In genomic region chr2:112602487-112602886, GRCm38 (mm10) we compare ENCODE assay signal across 18 mouse cellular contexts.
A peak's percentile ranks its signal among the peaks of the same experiment; 100 is the strongest.
DNase-seq lines count a peak whose midpoint lies in the region; ATAC-seq and TF ChIP-seq lines count a peak whose summit lies in the region.
"Had no signal": no experiment of that assay in that cellular context is flagged by ENCODE, and none has a peak within 500 bp of the region (broad histone marks: within the 10 kb centered on the region; RNA-seq: fewer than 3 reads in every experiment).

No protein-coding gene starts in this region.

- H3K4me3 ChIP-seq in heart, embryonic 11.5 days (ENCODE audit: low read depth, low read length): no peak overlapping the region
- no peak overlapping the region for H3K4me3 ChIP-seq in heart, adult 2 months
- H3K4me3 ChIP-seq in layer of hippocampus, adult 2 months: no peak overlapping the region
- H3K4me3 ChIP-seq: embryonic facial prominence, embryonic 12.5 days; intestine, embryonic 15.5 days; limb, embryonic 13.5 days; liver, embryonic 15.5 days; midbrain, embryonic 10.5 days had no signal

- no peak for TF ChIP-seq POLR2A in heart, adult 2 months (IDR thresholded peaks at IDR 0.05; ENCODE audit: insufficient read depth, low read depth, low read length)

- DNase-seq in heart, adult 2 months: no peak
- peak in 1 of 2 experiments; percentile 43 for DNase-seq in layer of hippocampus, adult 2 months (ENCODE audit: low spot score in 2 of 2)
- DNase-seq in layer of hippocampus, adult 9-10 months (ENCODE audit: low spot score): no peak
- peak; percentile 22 for DNase-seq in right cerebral cortex, postnatal 25 days
- DNase-seq in right cerebral cortex, postnatal 14 days: no peak
- DNase-seq in telencephalon, adult 2 months (ENCODE audit: low read depth, low spot score): peak; percentile 31
- DNase-seq in lung, postnatal 14 days: no peak
- DNase-seq: adrenal gland, adult 2 months; cerebellum, adult 18-20 months; gastrocnemius, postnatal 14 days; lung, postnatal 10 days; thymus, postnatal 14 days had no signal

- H3K27me3 ChIP-seq in heart, embryonic 11.5 days (ENCODE audit: control insufficient read depth, insufficient read depth, low read length): no peaks in the 10 kb centered on the region
- H3K27me3 ChIP-seq in heart, adult 2 months (ENCODE audit: control insufficient read depth, insufficient read depth, low read length): no peaks in the 10 kb centered on the region
- H3K27me3 ChIP-seq: embryonic facial prominence, embryonic 12.5 days; intestine, embryonic 15.5 days; limb, embryonic 13.5 days; liver, embryonic 15.5 days had no signal

- no peak for TF ChIP-seq CTCF in heart, adult 2 months (IDR thresholded peaks at IDR 0.05)
- no peak for TF ChIP-seq CTCF in layer of hippocampus, adult 2 months (conservative IDR thresholded peaks at IDR 0.05)

- WGBS in heart, embryonic 11.5 days (ENCODE audit: insufficient replicate concordance): 60% methylated on average over 8 of the region's 8 CpGs
- 70% methylated on average over 8 of the region's 8 CpGs for WGBS in heart, adult 2 months

- ATAC-seq in heart, embryonic 11.5 days (replicated peaks; ENCODE audit: insufficient number of reproducible peaks, low FRiP score, low TSS enrichment): 0 out of 2 replicates have a peak, but pooled peaks have one; percentile 18
- ATAC-seq: intestine, embryonic 15.5 days had no signal

- no peaks in the 10 kb centered on the region for H3K79me2 ChIP-seq in heart, adult 2 months (replicated peaks; ENCODE audit: control insufficient read depth, insufficient read depth, low read length)

- H3K36me3 ChIP-seq in heart, embryonic 11.5 days (ENCODE audit: control insufficient read depth, insufficient read depth, low read length): no peaks in the 10 kb centered on the region
- no peaks in the 10 kb centered on the region for H3K36me3 ChIP-seq in heart, adult 2 months (ENCODE audit: control insufficient read depth, insufficient read depth, low read length)
- H3K36me3 ChIP-seq: embryonic facial prominence, embryonic 12.5 days; intestine, embryonic 15.5 days; limb, embryonic 13.5 days; liver, embryonic 15.5 days; midbrain, embryonic 10.5 days had no signal

- H3K9me3 ChIP-seq in heart, embryonic 11.5 days (replicated peaks; ENCODE audit: control insufficient read depth, low read length): no peaks in the 10 kb centered on the region
- H3K9me3 ChIP-seq: embryonic facial prominence, embryonic 12.5 days; intestine, embryonic 15.5 days; limb, embryonic 13.5 days; liver, embryonic 15.5 days; midbrain, embryonic 10.5 days had no signal

- H3K9ac ChIP-seq in heart, embryonic 11.5 days (ENCODE audit: low read depth, low read length): no peak overlapping the region
- no peak overlapping the region for H3K9ac ChIP-seq in heart, adult 2 months (ENCODE audit: low read depth, low read length)
- H3K9ac ChIP-seq: embryonic facial prominence, embryonic 12.5 days; intestine, embryonic 15.5 days; limb, embryonic 13.5 days; liver, embryonic 15.5 days had no signal

- no peaks in the 10 kb centered on the region for H3K4me1 ChIP-seq in heart, embryonic 11.5 days (ENCODE audit: control insufficient read depth, insufficient read depth, low read length)
- no peaks in the 10 kb centered on the region for H3K4me1 ChIP-seq in heart, adult 2 months (ENCODE audit: control insufficient read depth, insufficient read depth, low read length)
- H3K4me1 ChIP-seq: embryonic facial prominence, embryonic 12.5 days; intestine, embryonic 15.5 days; liver, embryonic 15.5 days had no signal

- intact Hi-C loops in heart, adult 2 months (cut with DNase I): no loop called here

- no peak overlapping the region; the same call in 1 of the 2 replicates for H3K4me2 ChIP-seq in heart, embryonic 11.5 days
- H3K4me2 ChIP-seq: embryonic facial prominence, embryonic 12.5 days; intestine, embryonic 15.5 days; limb, embryonic 13.5 days; liver, embryonic 15.5 days had no signal

- no peak overlapping the region for H3K27ac ChIP-seq in heart, embryonic 11.5 days (ENCODE audit: low read depth, low read length)
- no peak overlapping the region for H3K27ac ChIP-seq in heart, adult 2 months
- H3K27ac ChIP-seq in layer of hippocampus, adult 2 months: peak overlapping the region; percentile 71
- H3K27ac ChIP-seq: embryonic facial prominence, embryonic 12.5 days; intestine, embryonic 15.5 days; limb, embryonic 13.5 days; liver, embryonic 15.5 days; midbrain, embryonic 10.5 days had no signal

- no peak for TF ChIP-seq EP300 in heart, adult 2 months (IDR thresholded peaks at IDR 0.05; ENCODE audit: insufficient read depth, low read depth, low read length)

Comparison
In these comparisons a context has a peak if more than half of its experiments do, and no peak if none do; other contexts are left out.
1. DNase-seq: peak in right cerebral cortex, postnatal 25 days (single experiment) and telencephalon, adult 2 months (single experiment); none in heart, adult 2 months (0 of 2), layer of hippocampus, adult 9-10 months (single experiment), right cerebral cortex, postnatal 14 days (single experiment) and lung, postnatal 14 days (single experiment).